Mouse (Mus musculus) myocyte (in vitro differentiated cells): ENCODE data around the gene Crybg2.

Experiments
- MAX ChIP-seq: IDR thresholded peaks from one replicate; pipeline ENCODE4 v1.6.1; 2011; ENCODE audit warnings: low read depth, mild to moderate bottlenecking, control low read depth
- MYOD1 ChIP-seq, 3 experiments: IDR thresholded peaks; one replicate each; pipeline ENCODE4 v1.6.1; 2011; ENCODE audit warnings: control low read depth in 2 of 3, low read depth in 2 of 3, mild to moderate bottlenecking in 2 of 3, moderate library complexity in 1 of 3; ENCODE audit not compliant: insufficient read length in 2 of 3, control insufficient read depth in 1 of 3
- POLR2A ChIP-seq: IDR thresholded peaks from one replicate; pipeline ENCODE4 v1.6.1; 2011; ENCODE audit warnings: low read depth, mild to moderate bottlenecking, control low read depth, moderate library complexity; ENCODE audit not compliant: insufficient read length
- POLR2AphosphoS2 ChIP-seq: IDR thresholded peaks from one replicate; pipeline ENCODE4 v1.6.1; 2011; ENCODE audit warnings: low read depth, control low read depth; ENCODE audit not compliant: insufficient read length
- TCF12 ChIP-seq: IDR thresholded peaks from one replicate; pipeline ENCODE4 v1.6.1; 2011; ENCODE audit warnings: mild to moderate bottlenecking, control low read depth; ENCODE audit not compliant: poor library complexity, insufficient read depth, severe bottlenecking
- USF1 ChIP-seq: IDR thresholded peaks from one replicate; pipeline ENCODE4 v1.6.1; 2011; ENCODE audit warnings: low read depth, mild to moderate bottlenecking, control low read depth, moderate library complexity

GRCm38 (mm10) chr4:134035953-134036352 lies 24.7 kb upstream of the Crybg2 start:
- no peak for TF ChIP-seq MAX
- no peak for TF ChIP-seq POLR2A
- no peak for TF ChIP-seq POLR2AphosphoS2
- TF ChIP-seq TCF12: no peak
- no peak for TF ChIP-seq MYOD1 (IDR thresholded peaks at IDR 0.05; ENCODE audit: control insufficient read depth in 1 of 3, insufficient read length in 2 of 3, low read depth in 2 of 3)
- TF ChIP-seq USF1: no peak
